Mouse (Mus musculus): ENCODE results near the gene Haus3.

The Haus3 gene

DNA sequence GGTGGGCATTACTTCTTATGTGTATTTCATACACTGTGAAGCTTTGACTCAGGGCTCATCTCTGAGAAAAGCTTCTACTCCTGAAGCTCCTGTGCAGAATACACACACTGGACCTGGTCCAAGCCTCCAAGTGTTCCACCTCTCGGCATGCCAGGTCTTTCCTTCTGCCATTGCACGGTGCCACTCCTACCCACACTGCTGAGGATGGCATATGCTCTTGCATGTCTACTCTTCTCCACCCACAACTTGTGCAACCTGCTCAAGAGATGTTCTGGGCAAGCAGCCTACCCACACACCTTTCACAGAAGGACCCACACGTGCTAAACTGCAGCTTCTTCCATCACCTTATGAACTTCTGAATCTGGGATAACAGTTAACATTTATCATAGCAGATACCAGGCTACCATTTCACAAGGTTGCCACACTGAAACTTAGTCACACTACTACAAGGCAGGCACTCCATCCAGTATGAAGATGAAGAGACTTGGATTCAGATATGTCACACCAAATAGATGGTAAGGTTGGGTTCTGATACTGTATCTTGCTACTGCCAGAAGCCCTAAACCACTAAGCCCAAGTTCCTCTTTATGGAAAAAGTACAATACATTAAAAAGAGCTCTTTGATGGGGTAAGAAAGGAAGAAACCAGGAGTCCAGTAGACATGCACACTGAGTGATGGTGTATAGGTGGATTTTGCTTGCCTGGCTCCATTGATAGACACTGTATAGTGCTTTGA lies 50.0 kb downstream of the Haus3 start:
- no peak for DNase-seq (ENCODE audit: low spot score in 2 of 2)

DNA sequence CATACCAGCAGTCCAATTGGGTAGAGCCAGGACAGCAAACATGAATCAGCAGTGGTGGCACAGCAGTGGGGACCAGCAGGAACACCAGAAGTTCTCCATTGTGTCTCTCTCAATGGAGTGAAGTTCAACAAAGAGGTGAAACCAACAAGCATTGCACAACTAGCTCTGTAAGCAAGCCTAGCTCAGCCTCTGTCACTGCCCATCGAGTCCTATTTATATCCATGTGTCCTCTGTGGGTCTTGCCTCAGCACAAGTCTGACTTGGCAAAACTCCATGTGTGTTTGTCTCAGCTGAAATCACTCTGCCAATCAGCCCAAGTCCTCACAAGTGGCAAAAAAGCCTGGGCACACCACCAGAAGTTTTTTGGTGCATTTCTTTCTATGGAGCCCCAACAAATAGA lies 63.6 kb downstream of the Haus3 start:
- DNase-seq (ENCODE audit: low spot score in 2 of 2), result no peak
